Mouse (Mus musculus): Measurements from ENCODE around the gene Mast4.

Gene Mast4

GRCm38 (mm10) chr13:103121796-103122792 lies 212.2 kb downstream of the Mast4 start:
- no peak for DNase-seq (ENCODE audit: low read depth, low spot score)

- no peak for DNase-seq (ENCODE audit: low read depth, low spot score)
These were observed 213.6 kb downstream of the Mast4 start for GRCm38 (mm10) chr13:103120669-103121131.

- DNase-seq (ENCODE audit: low read depth, low spot score) = no peak
These were observed 214.6 kb downstream of the Mast4 start for GRCm38 (mm10) chr13:103119728-103120127.

GRCm38 (mm10) chr13:103115116-103115515 lies 219.2 kb downstream of the Mast4 start:
- no peak for DNase-seq (ENCODE audit: low read depth, low spot score)

- DNase-seq (ENCODE audit: low read depth, low spot score) = no peak
These were observed 220.0 kb downstream of the Mast4 start for GRCm38 (mm10) chr13:103114274-103114673.

GRCm38 (mm10) chr13:103109872-103110271 lies 224.4 kb downstream of the Mast4 start:
- peak; percentile 52 for DNase-seq (ENCODE audit: low read depth, low spot score)

GRCm38 (mm10) chr13:103107362-103107761 lies 226.9 kb downstream of the Mast4 start:
- no peak for DNase-seq (ENCODE audit: low read depth, low spot score)

- DNase-seq (ENCODE audit: low read depth, low spot score) = no peak
These were observed 231.7 kb downstream of the Mast4 start for GRCm38 (mm10) chr13:103102598-103102997.

- no peak for DNase-seq (ENCODE audit: low read depth, low spot score)
These were observed 237.7 kb downstream of the Mast4 start for GRCm38 (mm10) chr13:103096346-103097150.

- no peak for DNase-seq (ENCODE audit: low read depth, low spot score)
These were observed 238.8 kb downstream of the Mast4 start for GRCm38 (mm10) chr13:103095491-103095890.

- no peak for DNase-seq (ENCODE audit: low read depth, low spot score)
These were observed 239.7 kb downstream of the Mast4 start for GRCm38 (mm10) chr13:103094595-103094994.

GRCm38 (mm10) chr13:103093713-103094112 lies 240.6 kb downstream of the Mast4 start:
- no peak for DNase-seq (ENCODE audit: low read depth, low spot score)

- DNase-seq (ENCODE audit: low read depth, low spot score) = no peak
These were observed 248.7 kb downstream of the Mast4 start for GRCm38 (mm10) chr13:103085540-103086121.

GRCm38 (mm10) chr13:103082891-103083290 lies 251.4 kb downstream of the Mast4 start:
- DNase-seq (ENCODE audit: low read depth, low spot score) = no peak

GRCm38 (mm10) chr13:103079806-103080205 lies 254.5 kb downstream of the Mast4 start:
- no peak for DNase-seq (ENCODE audit: low read depth, low spot score)

GRCm38 (mm10) chr13:103078815-103079214 lies 255.5 kb downstream of the Mast4 start:
- DNase-seq (ENCODE audit: low read depth, low spot score) = no peak

GRCm38 (mm10) chr13:103073461-103073860 lies 260.8 kb downstream of the Mast4 start:
- DNase-seq (ENCODE audit: low read depth, low spot score) = no peak

GRCm38 (mm10) chr13:103071783-103072182 lies 262.5 kb downstream of the Mast4 start:
- no peak for DNase-seq (ENCODE audit: low read depth, low spot score)

- DNase-seq (ENCODE audit: low read depth, low spot score) = no peak
These were observed 266.6 kb downstream of the Mast4 start for GRCm38 (mm10) chr13:103067581-103068166.

GRCm38 (mm10) chr13:103065437-103065836 lies 268.9 kb downstream of the Mast4 start:
- no peak for DNase-seq (ENCODE audit: low read depth, low spot score)

GRCm38 (mm10) chr13:103061680-103062079 lies 272.6 kb downstream of the Mast4 start:
- DNase-seq (ENCODE audit: low read depth, low spot score) = no peak
